Mouse (Mus musculus) spleen, postnatal 4 days (tissue): ENCODE measurements around the gene Gm20441.

ENCODE experiments used
- DNase-seq, 2 experiments: peaks; one replicate each; pipeline ENCODE4 v3.0.0; 2022; ENCODE audit warnings: low spot score in 2 of 2

Gene Gm20441

GRCm38 (mm10) chr10:75780769-75781578 is at the start of gene Gm20441, which contains the start of gene Gstt3:
Gm20441 (minus strand) TSS chr10:75780954.
Gstt3 (minus strand) TSS chr10:75781414.
- peak in 1 of 2 experiments; percentile 70 for DNase-seq

GRCm38 (mm10) chr10:75830275-75830670 is 49.5 kb upstream of the Gm20441 start:
- DNase-seq: no peak

- DNase-seq: no peak
Observed at GRCm38 (mm10) chr10:75829529-75830274, 48.9 kb upstream of the Gm20441 start.

GRCm38 (mm10) chr10:75828500-75828931 is 47.8 kb upstream of the Gm20441 start:
- DNase-seq: no peak

GRCm38 (mm10) chr10:75827668-75828360 is 47.1 kb upstream of the Gm20441 start:
- no peak for DNase-seq

- DNase-seq: no peak
Observed at GRCm38 (mm10) chr10:75824530-75824929, 43.8 kb upstream of the Gm20441 start.

GRCm38 (mm10) chr10:75823782-75824181 is 43.0 kb upstream of the Gm20441 start:
- no peak for DNase-seq

- DNase-seq: no peak
Observed at GRCm38 (mm10) chr10:75822443-75822842, 41.7 kb upstream of the Gm20441 start, which contains the start of gene Gstt4. Gstt4 (minus strand) TSS chr10:75822543.

GRCm38 (mm10) chr10:75819882-75820281 is 39.1 kb upstream of the Gm20441 start:
- no peak for DNase-seq

GRCm38 (mm10) chr10:75818641-75819040 is 37.9 kb upstream of the Gm20441 start:
- no peak for DNase-seq

- no peak for DNase-seq
Observed at GRCm38 (mm10) chr10:75804217-75804616, 23.5 kb upstream of the Gm20441 start.

GRCm38 (mm10) chr10:75798176-75798696 is 17.5 kb upstream of the Gm20441 start, which contains the start of gene Gstt1:
Gstt1 (minus strand) TSS chr10:75798584.
- DNase-seq: peak; percentile 78 to 84

GRCm38 (mm10) chr10:75797619-75798175 is 16.9 kb upstream of the Gm20441 start:
- peak in 1 of 2 experiments; percentile 72 for DNase-seq

GRCm38 (mm10) chr10:75796731-75797516 is 16.2 kb upstream of the Gm20441 start:
- DNase-seq: peak in 1 of 2 experiments; percentile 56

- DNase-seq: no peak
Observed at GRCm38 (mm10) chr10:75794880-75795279, 14.1 kb upstream of the Gm20441 start.

- peak in 1 of 2 experiments; percentile 57 for DNase-seq
Observed at GRCm38 (mm10) chr10:75790773-75791172, 10.0 kb upstream of the Gm20441 start.

GRCm38 (mm10) chr10:75789841-75790240 is 9.1 kb upstream of the Gm20441 start:
- DNase-seq: no peak

GRCm38 (mm10) chr10:75789081-75789735 is 8.5 kb upstream of the Gm20441 start:
- no peak for DNase-seq

GRCm38 (mm10) chr10:75788277-75788676 is 7.5 kb upstream of the Gm20441 start:
- no peak for DNase-seq

GRCm38 (mm10) chr10:75785442-75785841 is 4.7 kb upstream of the Gm20441 start:
- no peak for DNase-seq
